Mouse (Mus musculus) thymus, postnatal 36 days (tissue): ENCODE measurements around the gene Tedc1.
A peak's percentile ranks its signal among the peaks of the same experiment; 100 is the strongest.
"Not testable (repeated sequence)": the region's sequence is repeated elsewhere in the genome, so short reads cannot be mapped to it uniquely, and the experiment has no call there.

Source experiments
- DNase-seq, 2 experiments: peaks; one replicate each; pipeline ENCODE4 v3.0.0; 2022; ENCODE audit warnings: mixed read lengths in 2 of 2

Gene Tedc1

GRCm38 (mm10) chr12:113155076-113155771 is 997 bp upstream of the Tedc1 start:
- peak; percentile 68 to 79 for DNase-seq

GRCm38 (mm10) chr12:113156540-113156929 is 314 bp downstream of the Tedc1 start:
- peak in 1 of 2 experiments; percentile 76 for DNase-seq

GRCm38 (mm10) chr12:113157002-113157401 is 781 bp downstream of the Tedc1 start:
- no peak for DNase-seq

GRCm38 (mm10) chr12:113157521-113157920 is 1.3 kb downstream of the Tedc1 start:
- no peak for DNase-seq

GRCm38 (mm10) chr12:113157971-113158370 is 1.8 kb downstream of the Tedc1 start:
- no peak for DNase-seq

- DNase-seq: no peak
These were observed 7.4 kb downstream of the Tedc1 start for GRCm38 (mm10) chr12:113163561-113164006.

- peak in 1 of 2 experiments; percentile 69 for DNase-seq
These were observed 11.9 kb downstream of the Tedc1 start for GRCm38 (mm10) chr12:113168031-113168536.

GRCm38 (mm10) chr12:113176960-113177725 is 20.9 kb downstream of the Tedc1 start:
- no peak for DNase-seq

- no peak for DNase-seq
These were observed 24.8 kb downstream of the Tedc1 start for GRCm38 (mm10) chr12:113181020-113181419.

- DNase-seq: no peak
These were observed 28.7 kb downstream of the Tedc1 start for GRCm38 (mm10) chr12:113184945-113185344.

GRCm38 (mm10) chr12:113185442-113186291 is 29.4 kb downstream of the Tedc1 start, which contains the start of gene Tmem121:
TSS of gene Tmem121 (plus strand) at chr12:113185930.
- DNase-seq: peak; percentile 39 to 52

- DNase-seq: no peak
These were observed 30.2 kb downstream of the Tedc1 start for GRCm38 (mm10) chr12:113186326-113187010.

GRCm38 (mm10) chr12:113187011-113187375 is 30.8 kb downstream of the Tedc1 start:
- no peak for DNase-seq

- DNase-seq: peak; percentile 88 to 90
These were observed 31.5 kb downstream of the Tedc1 start for GRCm38 (mm10) chr12:113187584-113188295.

GRCm38 (mm10) chr12:113188349-113189055 is 32.3 kb downstream of the Tedc1 start:
- DNase-seq: no peak

- DNase-seq: no peak
These were observed 37.2 kb downstream of the Tedc1 start for GRCm38 (mm10) chr12:113193423-113193822.

GRCm38 (mm10) chr12:113199132-113199531 is 42.9 kb downstream of the Tedc1 start:
- DNase-seq: not testable (repeated sequence)

- DNase-seq: no peak
These were observed 45.1 kb downstream of the Tedc1 start for GRCm38 (mm10) chr12:113201301-113201700.

- peak in 1 of 2 experiments; percentile 51 for DNase-seq
These were observed 45.8 kb downstream of the Tedc1 start for GRCm38 (mm10) chr12:113202008-113202407.

GRCm38 (mm10) chr12:113203522-113203921 is 47.3 kb downstream of the Tedc1 start:
- DNase-seq: no peak
